Mouse (Mus musculus): Measurements from ENCODE around the gene Sod1. TPM values are rescaled to one million over a fixed set of nuclear protein-coding genes. Genes with fewer than 3 reads are reported as not detected.
A peak's percentile ranks its signal among the peaks of the same experiment; 100 is the strongest.

The Sod1 gene
- 100 to 1,000 TPM; 463 to 497 TPM for total RNA-seq (2021)
- long read RNA-seq, experiment 1, transcript Sod1-201 (5 exons, 641 nt) = major isoform, 12 of 18 reads
- long read RNA-seq, experiment 1, partial matches to known transcripts = 4 of 18 reads
- long read RNA-seq, experiment 1, other reads (novel, unspliced or antisense) = 1 of 18 reads
- long read RNA-seq, experiment 2, transcript Sod1-201 (5 exons, 641 nt) = major isoform, 21 of 27 reads
- long read RNA-seq, experiment 2, partial matches to known transcripts = 4 of 27 reads
- long read RNA-seq, experiment 2, other reads (novel, unspliced or antisense) = 1 of 27 reads

- DNase-seq = peak; percentile 97 to 99
- intact Hi-C loops (cut with DNase I) = loop anchor here (2.0 kb wide), 1 partner anchor 63 kb away; no protein-coding TSS in a partner anchor
Observed at GRCm38 (mm10) chr16:90220026-90220891, at the start of gene Sod1. TSS of gene Sod1 (plus strand) at chr16:90220754.

- intact Hi-C loops (cut with DNase I) = no loop called here
- DNase-seq = no peak
Observed at GRCm38 (mm10) chr16:90171416-90171815, 49.1 kb upstream of the Sod1 start.

GRCm38 (mm10) chr16:90176472-90176871 lies 44.1 kb upstream of the Sod1 start:
- intact Hi-C loops (cut with DNase I) = no loop called here
- DNase-seq = no peak

GRCm38 (mm10) chr16:90177425-90177824 lies 43.1 kb upstream of the Sod1 start:
- DNase-seq = no peak
- intact Hi-C loops (cut with DNase I) = no loop called here

- intact Hi-C loops (cut with DNase I) = no loop called here
- DNase-seq = no peak
Observed at GRCm38 (mm10) chr16:90178404-90178803, 42.1 kb upstream of the Sod1 start.

GRCm38 (mm10) chr16:90179892-90180291 lies 40.7 kb upstream of the Sod1 start:
- no peak for DNase-seq
- intact Hi-C loops (cut with DNase I) = no loop called here

- intact Hi-C loops (cut with DNase I) = no loop called here
- DNase-seq = no peak
Observed at GRCm38 (mm10) chr16:90180975-90181374, 39.6 kb upstream of the Sod1 start.

GRCm38 (mm10) chr16:90181673-90182072 lies 38.9 kb upstream of the Sod1 start:
- intact Hi-C loops (cut with DNase I) = no loop called here
- peak in 1 of 2 experiments; percentile 21 for DNase-seq

- intact Hi-C loops (cut with DNase I) = no loop called here
- DNase-seq = no peak
Observed at GRCm38 (mm10) chr16:90184135-90184534, 36.4 kb upstream of the Sod1 start.

GRCm38 (mm10) chr16:90185928-90186588 lies 34.5 kb upstream of the Sod1 start:
- intact Hi-C loops (cut with DNase I) = loop anchor here (1.0 to 2.0 kb wide), 2 partner anchors 342 to 411 kb away; no protein-coding TSS in a partner anchor
- DNase-seq = peak; percentile 79 to 87

GRCm38 (mm10) chr16:90187453-90187852 lies 33.1 kb upstream of the Sod1 start:
- peak; percentile 30 to 48 for DNase-seq
- intact Hi-C loops (cut with DNase I) = loop anchor here (2.0 kb wide), 1 partner anchor 413 kb away; no protein-coding TSS in a partner anchor

GRCm38 (mm10) chr16:90191289-90191688 lies 29.3 kb upstream of the Sod1 start:
- intact Hi-C loops (cut with DNase I) = loop anchor here (10.0 kb wide), 1 partner anchor 524 kb away; no protein-coding TSS in a partner anchor

GRCm38 (mm10) chr16:90193719-90194118 lies 26.8 kb upstream of the Sod1 start:
- intact Hi-C loops (cut with DNase I) = loop anchor here (10.0 kb wide), 1 partner anchor 521 kb away; no protein-coding TSS in a partner anchor

More at GRCm38 (mm10) chr16:90191289-90191688, 29.3 kb upstream of the Sod1 start:
- no peak for DNase-seq

GRCm38 (mm10) chr16:90196688-90197240 lies 23.8 kb upstream of the Sod1 start:
- intact Hi-C loops (cut with DNase I) = loop anchor here (5.0 to 10.0 kb wide), 2 partner anchors 81 to 518 kb away; no protein-coding TSS in a partner anchor

More at GRCm38 (mm10) chr16:90193719-90194118, 26.8 kb upstream of the Sod1 start:
- DNase-seq = no peak

GRCm38 (mm10) chr16:90197337-90197973 lies 23.1 kb upstream of the Sod1 start:
- intact Hi-C loops (cut with DNase I) = loop anchor here (5.0 to 10.0 kb wide), 2 partner anchors 80 to 517 kb away; no protein-coding TSS in a partner anchor
- peak; percentile 75 to 86 for DNase-seq

More at GRCm38 (mm10) chr16:90196688-90197240, 23.8 kb upstream of the Sod1 start:
- peak in 1 of 2 experiments; percentile 17 for DNase-seq

- intact Hi-C loops (cut with DNase I) = loop anchor here (5.0 to 10.0 kb wide), 2 partner anchors 79 to 516 kb away; no protein-coding TSS in a partner anchor
- DNase-seq = no peak
Observed at GRCm38 (mm10) chr16:90198626-90199025, 21.9 kb upstream of the Sod1 start.

- DNase-seq = no peak
- intact Hi-C loops (cut with DNase I) = loop anchor here (5.0 to 10.0 kb wide), 2 partner anchors 78 to 516 kb away; no protein-coding TSS in a partner anchor
Observed at GRCm38 (mm10) chr16:90199174-90199573, 21.4 kb upstream of the Sod1 start.

- DNase-seq = no peak
- intact Hi-C loops (cut with DNase I) = no loop called here
Observed at GRCm38 (mm10) chr16:90202140-90202539, 18.4 kb upstream of the Sod1 start.
